Mouse (Mus musculus) megakaryocyte-erythroid progenitor cell, adult 5-6 weeks (primary cell): ENCODE results near the gene Tyro3. TPM values are rescaled to one million over a fixed set of nuclear protein-coding genes. Genes with fewer than 3 reads are reported as not detected.

ENCODE experiments used
- ATAC-seq: replicated peaks from 2 replicates; pipeline ENCODE4 v1.8.0; 2016; ENCODE audit warnings: mild to moderate bottlenecking, inconsistent platforms; ENCODE audit not compliant: severe bottlenecking, poor library complexity, low FRiP score, low TSS enrichment
- total RNA-seq, 2 experiments: library from RNA; stranded (forward) in 1 of 2; stranded (reverse) in 1 of 2; fragments of 200-1000, 215-1000 nt in 1 of 2; fragments of >200 nt in 1 of 2; fragmentation: Nextera tagmentation in 1 of 2; gene quantifications; 2 replicates each; pipeline ENCODE4 v1.2.3; 2014 to 2017

Gene Tyro3
- total RNA-seq (2014; fragmentation: Nextera tagmentation) (0.45 TPM in 1 of 2 replicates, not detected in the other), total RNA-seq (2017) (not detected in 2 replicates)

DNA sequence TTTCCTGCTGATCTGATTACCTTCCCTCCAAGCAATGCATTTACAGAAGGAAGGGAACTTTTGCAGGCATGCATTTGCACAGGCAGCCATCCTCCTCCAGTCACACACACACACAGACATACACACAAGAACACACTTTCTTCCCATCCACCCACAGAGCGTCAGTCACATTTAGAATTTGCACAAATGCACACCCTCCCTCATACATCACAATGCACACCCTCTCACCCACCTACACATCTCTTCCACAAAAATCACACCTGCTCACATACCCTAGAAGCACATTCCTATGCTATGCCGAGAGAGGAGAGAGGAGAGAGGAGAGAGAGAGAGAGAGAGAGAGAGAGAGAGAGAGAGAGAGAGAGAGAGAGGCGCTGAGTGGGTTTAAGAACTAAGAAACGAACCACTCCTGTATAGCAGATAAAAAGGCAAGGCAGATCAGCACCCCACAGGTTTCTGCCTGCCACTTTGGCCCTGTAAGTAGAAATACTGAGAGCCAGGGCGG is at the start of gene Tyro3:
Gene Tyro3, plus strand, starts transcription at position 455 of the 505 bp plus-strand sequence.
- ATAC-seq, result no peak

DNA sequence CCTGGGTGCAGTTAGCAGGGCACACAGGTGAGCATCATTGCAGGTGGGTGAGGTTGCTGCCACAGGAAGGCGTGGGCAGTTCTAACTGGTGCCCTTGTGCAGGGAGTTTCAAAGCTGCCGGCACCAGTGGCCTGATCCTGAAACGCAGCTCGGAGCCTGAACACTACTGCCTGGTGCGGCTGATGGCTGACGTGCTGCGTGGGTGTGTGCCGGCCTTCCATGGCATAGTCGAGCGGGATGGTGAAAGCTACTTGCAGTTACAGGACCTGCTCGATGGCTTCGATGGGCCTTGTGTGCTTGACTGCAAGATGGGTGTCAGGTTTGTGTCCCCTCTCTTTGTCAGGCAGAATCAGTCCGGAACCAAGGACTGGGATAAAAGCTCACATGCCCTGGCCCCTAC is 48.3 kb upstream of the Tyro3 start:
- ATAC-seq, result no peak

DNA sequence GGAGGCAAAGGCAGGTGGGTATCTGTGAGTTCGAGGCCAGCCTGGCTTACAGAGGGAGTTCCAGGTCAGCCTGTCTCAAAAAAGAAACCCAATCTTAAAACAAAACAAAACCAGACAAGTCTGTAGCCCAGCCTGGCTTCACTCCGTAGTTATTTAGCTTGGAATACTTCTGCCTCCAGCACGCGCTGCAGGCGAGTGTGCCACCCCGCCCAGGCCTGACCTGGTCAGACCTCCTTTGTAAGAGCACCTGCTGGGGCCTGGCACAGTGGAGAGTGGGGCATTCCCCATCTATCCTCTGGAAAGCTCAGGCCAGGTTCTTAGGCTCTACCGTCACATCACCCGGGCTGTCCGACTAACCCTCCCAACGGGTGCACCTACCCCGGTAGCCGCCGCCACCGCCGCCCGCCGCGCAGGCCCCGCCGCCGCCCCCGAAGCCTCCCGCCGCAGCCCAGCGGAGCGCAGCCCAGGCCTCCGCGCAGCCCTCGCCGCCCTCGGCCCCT is 39.9 kb upstream of the Tyro3 start:
- ATAC-seq, result no peak

DNA sequence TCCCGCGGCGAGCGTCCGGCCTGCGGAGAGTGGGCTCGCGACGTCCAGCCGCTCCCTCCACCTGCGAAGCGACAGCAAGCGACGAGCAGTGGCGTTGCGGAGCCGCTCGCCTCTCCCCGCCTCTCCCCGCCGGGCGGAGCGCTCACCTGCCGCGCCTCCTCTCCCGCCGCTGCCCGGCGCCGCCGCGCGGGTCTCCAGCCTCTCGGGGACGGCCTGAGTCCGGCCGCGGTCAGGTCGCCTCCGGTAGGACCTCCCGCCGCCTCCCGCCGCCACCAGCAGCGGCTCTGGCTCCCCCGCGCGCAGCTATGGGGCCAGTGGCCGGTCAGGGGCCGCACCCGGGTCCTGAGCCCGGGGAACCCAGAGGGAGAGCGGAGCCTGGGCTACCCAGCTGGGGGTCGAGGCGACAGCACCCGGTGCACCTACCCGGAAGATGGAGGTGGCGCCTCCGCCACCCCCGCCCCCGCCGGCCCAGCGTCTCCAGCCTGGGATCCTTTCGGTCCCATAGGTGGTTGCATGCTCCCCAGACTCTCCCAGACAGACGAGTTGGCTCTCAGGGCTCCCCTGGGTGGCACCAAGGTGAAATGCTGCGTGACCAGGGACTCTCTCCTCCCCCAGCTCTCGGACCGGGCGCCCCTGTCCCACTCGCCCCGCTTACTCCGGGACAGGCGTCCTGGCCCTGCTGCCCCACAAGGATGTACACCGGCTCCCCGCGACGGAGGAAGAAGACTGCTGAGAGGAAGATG is 39.3 kb upstream of the Tyro3 start:
- ATAC-seq, result 0 out of 2 replicates have a peak, but pooled peaks have one; percentile 33

DNA sequence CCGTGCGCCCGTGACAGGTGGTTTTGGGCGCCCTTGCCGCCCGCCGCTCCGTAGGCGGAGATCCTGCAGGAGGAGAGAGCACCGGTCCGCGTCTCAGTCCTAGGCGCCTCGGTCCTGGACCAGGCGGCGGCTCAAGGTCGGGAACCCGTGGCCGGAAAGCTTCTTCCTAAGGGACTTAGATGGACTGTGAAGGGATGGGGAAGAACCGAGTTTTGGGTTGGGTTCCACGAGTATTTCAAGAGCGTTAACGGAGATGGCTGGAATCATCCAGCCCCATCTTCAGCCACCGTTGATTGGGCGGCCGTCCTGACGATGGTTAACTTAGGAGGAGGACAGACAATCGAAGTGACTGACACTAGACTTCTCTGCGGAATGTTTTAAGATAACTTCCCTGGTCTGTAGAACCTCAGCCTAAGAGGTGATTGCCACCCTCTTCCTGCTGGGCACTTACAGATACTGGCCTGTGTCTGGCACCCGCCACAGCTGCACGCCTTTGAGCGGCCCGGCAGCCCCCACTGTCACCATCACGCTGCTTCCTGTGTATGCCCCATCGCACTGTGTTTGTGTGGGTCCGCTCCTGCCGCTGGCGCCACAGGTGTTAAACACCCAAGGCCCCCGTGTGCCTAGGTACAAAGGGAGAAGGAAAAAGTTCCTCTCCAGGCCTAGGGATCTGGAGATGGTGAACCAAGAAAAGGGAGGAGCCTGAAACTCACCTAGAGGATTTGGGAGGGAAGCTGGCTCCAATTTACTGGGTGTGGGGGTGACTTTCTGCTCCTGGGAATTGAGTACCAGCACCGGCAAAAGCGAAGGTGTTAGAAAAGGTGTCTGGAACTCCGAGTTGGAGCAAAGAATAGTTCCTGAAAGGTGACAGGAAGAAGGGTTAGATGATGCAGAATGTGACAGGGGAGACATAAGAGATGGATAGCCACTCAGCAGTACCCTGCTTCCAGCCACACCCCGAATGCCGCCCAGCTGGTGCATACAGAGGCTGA is 38.4 kb upstream of the Tyro3 start:
- ATAC-seq, result peak; percentile 43

DNA sequence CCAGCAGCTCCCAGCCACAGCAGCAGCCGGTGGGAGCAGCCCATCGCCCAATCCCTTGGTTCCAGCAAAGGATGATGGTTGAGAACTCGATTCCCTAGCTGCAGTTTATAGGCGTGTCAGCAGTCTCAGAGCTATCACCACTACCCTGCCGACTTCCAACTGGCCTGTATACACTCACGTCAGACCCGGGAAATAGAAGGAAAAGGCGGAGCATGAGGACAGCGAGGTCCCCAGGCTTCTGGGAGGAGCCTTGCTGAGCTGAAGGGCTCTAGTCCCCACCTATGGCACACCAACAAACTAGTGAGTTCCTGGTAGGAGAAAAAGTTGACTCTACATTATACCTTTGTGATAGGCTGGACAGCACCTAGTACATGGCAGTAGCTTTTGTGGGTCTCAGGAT is 37.3 kb upstream of the Tyro3 start, which contains the start of gene Ltk:
Gene Ltk, minus strand, starts transcription at position 181 of the 400 bp plus-strand sequence.
- no peak for ATAC-seq

DNA sequence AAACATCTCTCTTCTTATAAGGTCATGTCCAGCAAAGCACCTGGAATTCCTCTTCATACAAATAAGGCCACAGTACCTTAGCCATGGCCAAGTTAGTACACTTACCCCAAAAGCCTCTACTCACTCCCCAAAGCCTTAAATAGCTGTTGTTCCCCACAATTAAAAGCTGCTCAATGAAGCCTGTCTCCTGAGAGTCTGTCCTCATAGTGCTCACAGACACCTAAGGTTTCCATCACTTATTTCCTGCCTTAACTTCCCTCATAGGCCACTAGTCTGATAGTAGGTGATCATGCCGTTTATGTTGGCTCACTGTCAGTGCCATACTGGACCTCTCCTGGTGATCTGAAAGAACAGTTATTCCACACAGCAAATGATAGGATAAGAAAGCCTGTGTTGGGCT is 35.3 kb upstream of the Tyro3 start:
- no peak for ATAC-seq

DNA sequence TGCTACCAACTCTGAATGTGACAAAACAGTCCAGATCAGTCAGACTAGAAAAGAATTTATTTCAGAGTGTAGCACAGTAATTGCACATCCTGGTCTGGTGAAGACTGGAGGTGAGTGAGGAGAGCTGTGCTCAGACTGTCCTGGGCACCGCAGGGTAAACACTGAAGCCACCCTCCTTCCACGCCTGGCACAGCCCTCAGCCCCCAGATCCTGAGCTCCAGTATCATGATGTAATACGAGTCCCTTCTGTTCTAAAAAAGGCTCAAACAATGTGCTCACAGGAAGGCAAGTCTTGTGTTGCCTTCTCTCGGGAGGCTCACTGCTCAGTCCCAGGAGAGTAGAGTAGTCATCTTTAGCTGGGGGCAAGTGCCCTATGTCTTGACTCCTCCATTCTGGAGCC is 33.6 kb upstream of the Tyro3 start:
- no peak for ATAC-seq

DNA sequence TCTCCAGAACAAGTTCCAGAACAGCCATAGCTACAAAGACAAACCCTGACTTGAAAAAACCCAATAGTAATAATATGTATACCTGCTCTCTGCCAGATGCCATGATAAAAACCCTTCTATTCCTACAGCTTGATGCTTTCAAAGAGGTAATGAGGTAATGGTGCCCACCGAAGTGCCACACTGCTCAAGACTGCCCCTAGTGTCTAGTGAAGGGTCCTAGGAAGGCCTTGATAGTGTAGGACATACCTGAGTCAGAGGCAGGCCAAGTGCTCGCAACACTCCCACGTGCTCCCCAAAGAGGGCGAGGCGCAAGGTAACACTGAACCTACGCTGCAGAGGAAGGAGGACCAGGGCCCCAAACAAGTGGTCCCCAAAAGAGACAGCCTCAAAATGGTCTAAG is 30.3 kb upstream of the Tyro3 start:
- ATAC-seq, result 0 out of 2 replicates have a peak, but pooled peaks have one; percentile 50

DNA sequence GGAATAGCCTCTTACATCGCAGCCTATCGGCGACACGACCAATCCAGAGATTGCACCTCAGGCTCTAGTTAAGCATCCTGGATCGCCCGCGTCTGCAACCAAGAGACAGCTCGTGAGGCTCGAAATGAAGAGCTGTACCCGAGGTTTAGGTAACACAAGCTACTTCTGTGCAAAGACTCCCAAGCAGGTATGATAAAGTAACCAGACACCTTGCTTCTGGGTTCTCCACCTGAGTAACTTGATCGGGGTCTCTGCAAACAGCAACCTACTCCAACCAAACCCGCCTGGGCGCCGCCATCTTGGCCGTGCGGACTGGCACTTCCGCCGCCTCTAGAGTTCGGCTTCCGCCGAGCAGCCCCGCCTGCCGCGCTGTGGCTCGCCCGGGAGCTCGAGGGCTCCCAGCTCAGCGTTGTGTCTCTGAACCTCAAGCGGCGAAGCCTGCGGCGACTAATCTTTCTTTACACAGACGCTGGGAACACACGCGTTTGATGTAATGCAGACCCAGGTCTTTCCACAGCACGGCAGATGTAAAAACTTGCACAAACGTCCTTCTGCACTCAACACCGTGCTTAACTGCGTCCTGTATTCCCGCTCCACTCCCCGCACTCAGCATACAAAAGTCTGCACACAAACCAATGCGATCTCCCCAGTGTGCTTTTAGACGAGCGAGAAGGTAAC is 10.2 kb upstream of the Tyro3 start, which contains the start of gene Rpap1:
Gene Rpap1, minus strand, starts transcription at position 332 of the 678 bp plus-strand sequence.
- peak; percentile 99 for ATAC-seq

DNA sequence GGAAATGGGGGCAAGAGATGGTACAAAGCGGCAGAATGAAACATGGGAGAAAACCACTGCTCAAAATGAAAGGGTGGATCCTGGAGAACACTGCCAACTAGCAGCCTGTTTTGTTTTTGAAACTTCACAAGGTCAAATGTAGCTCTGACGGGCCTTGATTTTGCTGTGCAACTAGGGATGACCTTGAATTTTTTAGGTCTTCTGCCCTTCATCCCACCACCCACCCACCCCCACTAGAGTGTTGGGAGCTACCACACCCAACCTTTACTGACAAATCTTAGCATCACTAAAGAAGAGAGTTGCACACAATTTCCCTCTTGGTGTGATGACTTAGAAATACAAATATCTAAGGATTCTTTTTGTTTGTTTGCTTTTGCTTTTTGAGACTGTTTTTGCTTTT is 7.5 kb upstream of the Tyro3 start:
- no peak for ATAC-seq

DNA sequence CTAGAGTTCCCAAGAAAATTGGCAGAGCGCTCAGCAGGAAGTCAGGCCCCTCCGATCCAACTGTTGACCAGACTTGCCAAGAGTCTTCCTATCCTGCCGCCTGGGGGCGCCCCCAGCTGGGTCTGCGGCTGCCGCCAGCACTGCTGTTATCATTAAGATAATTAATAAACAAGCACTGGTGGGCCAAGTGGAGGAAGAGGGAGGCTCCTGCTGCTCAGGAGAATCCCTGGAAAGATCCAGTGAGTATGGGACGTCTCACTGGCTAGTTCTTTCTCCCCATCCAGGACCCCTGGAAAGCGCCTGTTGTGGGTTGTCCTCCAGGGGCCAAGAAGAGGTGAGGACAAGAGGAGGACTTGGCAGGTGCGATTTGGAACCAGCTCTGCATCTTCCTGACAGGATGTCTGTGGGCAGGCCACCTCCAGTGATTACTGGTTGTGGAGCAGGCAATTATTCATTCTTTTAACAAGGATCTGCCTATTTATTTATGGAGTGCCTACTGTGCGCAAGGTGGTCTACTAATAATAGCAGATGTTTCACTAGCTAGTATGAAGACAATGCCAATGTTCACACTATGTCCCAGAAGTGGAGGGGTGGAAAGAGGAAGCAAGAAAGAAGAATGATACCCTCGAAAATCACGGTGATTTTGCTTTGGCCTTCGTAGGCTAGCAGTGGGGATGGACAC is 854 bp downstream of the Tyro3 start:
- ATAC-seq, result peak; percentile 42; the same call in 1 of the 2 replicates

DNA sequence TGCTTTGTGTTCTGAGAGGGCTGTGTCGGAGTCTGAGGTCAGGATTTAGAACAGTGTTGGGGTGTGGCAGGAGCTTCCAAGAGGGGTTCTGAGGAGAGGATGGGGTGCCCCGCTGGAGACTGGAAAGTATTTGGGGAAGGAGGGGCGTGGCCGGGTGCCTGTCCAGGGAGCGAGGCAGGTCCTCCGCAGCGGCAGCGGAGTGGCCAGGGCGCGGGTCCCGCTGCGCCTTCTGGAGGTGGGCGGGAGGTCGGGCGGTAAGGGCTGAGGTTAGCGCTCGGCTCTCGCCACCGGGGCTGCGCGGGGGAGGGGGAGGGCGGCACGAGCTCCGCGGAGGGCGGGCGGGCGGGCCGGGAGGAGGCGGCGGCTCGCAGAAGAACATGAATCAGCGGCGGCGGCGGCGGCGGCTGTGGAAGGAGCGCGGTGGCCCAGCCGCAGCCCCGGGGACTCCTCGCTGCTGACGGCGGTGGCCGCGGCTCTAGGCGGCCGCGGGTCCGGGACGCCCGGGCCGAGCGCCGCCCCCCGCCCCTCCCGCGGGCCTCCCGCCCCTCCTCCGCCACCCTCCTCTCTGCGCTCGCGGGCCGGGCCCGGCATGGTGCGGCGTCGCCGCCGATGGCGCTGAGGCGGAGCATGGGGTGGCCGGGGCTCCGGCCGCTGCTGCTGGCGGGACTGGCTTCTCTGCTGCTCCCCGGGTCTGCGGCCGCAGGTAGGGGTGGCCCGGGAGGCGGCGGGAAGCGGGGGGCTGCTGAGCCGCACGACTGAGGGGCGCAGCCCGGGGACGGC is 1.8 kb downstream of the Tyro3 start:
- 0 out of 2 replicates have a peak, but pooled peaks have one; percentile 43 for ATAC-seq

DNA sequence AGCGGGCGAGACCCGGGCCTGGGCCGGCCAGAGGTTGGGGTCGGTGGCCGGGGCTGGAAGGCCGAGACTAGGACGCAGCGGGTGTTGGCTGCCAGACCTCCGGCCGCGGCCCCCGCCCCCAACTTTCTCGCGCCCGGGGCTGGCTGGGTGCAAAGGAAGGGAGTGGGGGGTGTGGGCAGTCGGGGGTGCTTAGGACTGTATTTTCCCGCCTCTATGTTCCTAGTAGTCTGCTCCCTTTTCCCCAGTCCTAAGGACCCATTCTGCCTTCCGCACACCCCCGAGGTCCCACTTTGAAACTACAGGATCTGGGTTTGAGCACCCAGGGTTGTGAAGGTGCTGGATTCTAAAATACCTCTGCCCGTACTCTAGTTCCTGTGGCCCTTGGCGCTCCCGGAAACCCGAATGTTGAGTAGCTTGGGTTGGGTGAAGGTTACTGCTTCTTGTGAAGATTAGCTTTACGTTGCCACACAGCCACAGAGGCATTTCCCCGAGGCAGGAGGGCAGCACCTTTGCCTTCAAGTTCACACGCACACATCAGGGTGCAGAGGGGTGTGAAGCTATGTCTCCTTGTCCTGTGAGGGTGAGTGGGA is 2.5 kb downstream of the Tyro3 start:
- 0 out of 2 replicates have a peak, but pooled peaks have one; percentile 3 for ATAC-seq

DNA sequence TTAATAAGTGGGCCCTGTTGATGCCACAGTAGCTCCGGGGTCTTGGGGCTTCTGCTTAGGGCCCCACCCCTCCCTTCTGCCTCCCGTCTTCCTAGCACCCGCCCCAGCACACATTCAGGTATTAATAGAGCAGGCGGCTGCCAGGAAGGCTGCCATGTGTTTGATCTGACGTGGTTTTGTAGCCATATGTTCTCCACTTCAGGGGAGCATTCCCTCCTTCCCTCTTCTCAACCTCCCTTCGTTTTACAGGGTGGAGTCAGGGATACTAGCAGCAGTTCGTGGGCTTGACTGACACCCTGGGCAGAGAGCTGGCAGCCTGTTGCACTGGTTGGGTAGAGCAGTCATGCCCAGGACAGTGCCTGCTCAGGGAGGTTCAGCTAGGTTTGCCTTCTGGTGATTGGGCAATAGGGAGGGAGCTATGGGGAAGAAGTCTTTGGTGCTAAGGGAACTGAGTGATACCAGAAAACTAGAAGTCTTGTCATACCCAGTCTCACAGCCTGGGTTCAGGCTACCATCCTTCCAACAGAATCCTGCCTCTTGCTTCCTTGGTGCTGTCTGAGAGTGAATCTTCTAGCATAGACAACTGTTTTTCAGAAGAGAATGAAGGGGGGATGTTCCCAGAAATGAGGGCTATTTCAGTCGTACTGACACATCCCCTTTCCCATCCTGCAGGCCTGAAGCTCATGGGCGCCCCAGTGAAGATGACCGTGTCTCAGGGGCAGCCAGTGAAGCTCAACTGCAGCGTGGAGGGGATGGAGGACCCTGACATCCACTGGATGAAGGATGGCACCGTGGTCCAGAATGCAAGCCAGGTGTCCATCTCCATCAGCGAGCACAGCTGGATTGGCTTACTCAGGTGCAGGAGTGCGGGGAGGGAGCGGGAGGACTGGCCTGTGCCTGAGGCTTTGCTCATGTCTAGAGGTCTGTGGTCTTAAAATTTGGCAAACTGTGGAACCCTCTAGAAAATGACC is 3.6 kb downstream of the Tyro3 start:
- no peak for ATAC-seq
